Mouse (Mus musculus) lung, postnatal 14 days (tissue): ENCODE data around the gene Thoc3.
"Not testable (repeated sequence)": the region's sequence is repeated elsewhere in the genome, so short reads cannot be mapped to it uniquely, and the experiment has no call there.

ENCODE experiments used
- DNase-seq: peaks from one replicate; pipeline ENCODE4 v3.0.0; 2021

The Thoc3 gene

DNA sequence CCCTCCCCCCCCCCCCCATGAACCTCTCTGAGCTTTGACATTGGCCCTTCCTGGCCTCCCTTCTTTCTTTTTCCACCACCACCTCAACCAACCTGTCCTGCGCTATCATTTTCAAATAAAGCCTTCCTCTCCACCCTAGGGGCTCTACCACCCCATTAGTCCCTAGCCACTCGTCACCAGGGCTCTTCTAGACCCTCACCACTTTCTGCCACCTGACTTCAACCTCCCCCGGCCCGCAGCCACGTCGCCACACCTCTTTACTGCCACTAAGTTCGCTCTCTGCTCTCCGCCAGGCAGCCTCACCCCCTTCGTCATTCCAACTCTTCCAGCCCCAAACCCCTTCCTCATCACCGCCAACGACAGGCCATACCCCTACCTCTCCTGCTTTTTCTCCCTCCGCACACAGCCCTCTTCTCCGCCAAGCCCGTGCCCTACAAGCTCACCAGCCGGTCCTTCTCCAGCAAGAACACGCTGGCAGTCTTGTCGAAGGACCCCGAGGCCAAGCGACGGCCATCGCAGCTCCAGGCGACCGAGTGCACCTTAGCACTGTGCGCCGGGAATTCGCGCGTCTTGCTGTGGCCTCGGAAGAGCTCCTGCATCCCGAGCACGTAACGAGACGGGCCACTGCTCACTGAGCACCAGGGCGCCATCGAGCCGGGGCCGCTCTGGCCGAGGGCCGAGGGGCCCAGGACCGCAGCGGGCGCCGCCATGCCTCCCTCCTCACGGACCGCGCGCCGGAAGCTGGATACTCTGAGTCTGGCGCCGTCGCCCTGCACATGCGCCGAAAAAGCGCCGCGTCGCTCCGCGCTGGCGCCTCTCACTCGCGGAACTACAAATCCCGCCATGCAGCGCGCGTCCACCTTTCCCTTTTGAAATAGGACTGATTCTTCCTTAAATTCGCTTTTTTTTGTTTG, at the start of gene Thoc3:
Gene Thoc3 (minus strand): TSS at position 752 of the 914 bp plus-strand sequence.
- peak; percentile 89 for DNase-seq

- no peak for DNase-seq
Measured at GRCm38 (mm10) chr13:54505920-54506319, 37.3 kb upstream of the Thoc3 start.

GRCm38 (mm10) chr13:54504611-54505260, 36.1 kb upstream of the Thoc3 start:
- no peak for DNase-seq

DNA sequence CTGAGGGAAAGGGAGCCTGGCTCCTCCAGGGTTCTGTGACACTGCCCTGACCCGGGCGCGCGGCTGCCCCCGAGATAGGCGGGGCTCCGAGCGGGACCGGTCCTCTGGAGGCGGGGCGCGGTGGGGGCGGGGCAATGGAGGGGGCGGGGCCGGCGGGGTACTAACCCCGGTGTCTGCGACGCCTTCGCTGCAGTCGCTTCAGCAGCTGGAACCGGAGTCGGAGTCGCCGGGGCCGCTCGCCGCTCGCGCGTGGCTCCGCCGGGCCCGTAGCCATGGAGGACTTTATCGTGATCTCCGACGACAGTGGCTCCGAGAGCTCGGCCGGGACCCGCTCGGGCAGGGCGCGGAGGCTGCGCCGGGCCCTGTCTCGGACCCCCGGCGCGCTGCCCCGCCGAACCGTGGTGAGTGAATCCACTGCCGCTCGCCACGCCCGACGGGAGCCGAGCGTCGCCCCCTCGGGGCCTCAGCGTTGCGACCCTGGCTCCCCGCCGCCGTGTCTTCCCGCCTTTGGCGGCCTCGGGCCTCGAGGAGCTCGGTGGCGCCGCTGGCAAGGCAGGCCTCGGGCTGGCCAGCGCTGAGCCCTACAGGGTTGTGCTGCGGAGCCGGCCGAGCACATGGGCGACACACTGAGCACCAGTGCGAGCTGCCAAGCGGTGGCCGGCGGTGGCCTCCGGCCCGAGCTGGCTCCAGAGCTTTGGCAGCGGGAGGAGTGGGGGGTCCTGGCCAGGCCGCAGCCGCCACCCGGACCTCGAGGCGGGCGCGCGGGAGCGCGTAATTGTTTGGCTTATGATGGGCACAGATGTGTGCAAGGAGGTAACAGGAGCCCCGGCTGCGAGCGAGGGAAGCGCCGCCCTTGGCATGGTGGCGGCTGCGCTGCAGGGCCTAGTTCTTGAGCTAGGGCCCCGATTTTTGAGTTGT, 35.2 kb upstream of the Thoc3 start, which contains the start of gene Simc1:
Gene Simc1 (plus strand): TSS at position 176 of the 918 bp plus-strand sequence.
- peak; percentile 79 for DNase-seq

DNA sequence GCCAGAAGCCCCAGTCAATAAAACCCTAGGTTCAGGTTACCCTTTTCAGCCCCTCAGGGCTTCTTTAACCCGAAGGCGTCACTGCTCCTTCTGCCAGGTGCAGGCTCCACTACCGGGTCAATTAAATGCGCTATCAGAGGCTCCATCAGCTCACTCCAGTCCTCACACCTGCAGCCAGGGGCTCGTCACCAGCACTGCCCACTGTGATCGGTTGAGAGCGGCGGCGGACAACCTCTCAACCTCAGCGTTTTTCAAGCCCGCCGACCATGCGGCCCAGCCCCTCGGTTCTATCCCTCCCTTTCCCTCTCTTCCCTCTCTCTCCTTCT, 34.6 kb upstream of the Thoc3 start:
- no peak for DNase-seq

- DNase-seq, result no peak
Measured at GRCm38 (mm10) chr13:54501957-54502690, 33.5 kb upstream of the Thoc3 start.

- no peak for DNase-seq
Measured at GRCm38 (mm10) chr13:54501352-54501751, 32.7 kb upstream of the Thoc3 start.

DNA sequence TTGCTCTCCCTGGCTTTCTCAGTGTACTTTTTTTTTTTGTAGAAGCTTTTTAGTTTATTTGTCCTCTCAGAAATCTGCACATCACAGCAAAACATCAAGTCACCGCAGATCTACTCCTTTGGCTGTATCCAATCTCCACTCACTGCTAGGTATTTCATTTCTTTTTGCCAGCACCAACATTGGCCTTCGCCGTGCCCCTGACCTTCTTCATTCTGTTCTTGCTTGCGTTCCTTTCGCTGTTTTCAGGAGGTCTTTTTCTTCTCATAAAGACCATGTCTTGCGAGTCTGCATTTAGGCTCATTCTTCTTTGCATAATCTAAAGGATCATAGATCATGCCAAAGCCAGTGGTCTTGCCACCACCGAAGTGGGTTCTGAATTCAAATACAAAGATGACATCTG, 30.9 kb upstream of the Thoc3 start:
- DNase-seq, result not testable (repeated sequence)

- DNase-seq, result no peak
Measured at GRCm38 (mm10) chr13:54491381-54491780, 22.7 kb upstream of the Thoc3 start.

- DNase-seq, result no peak
Measured at GRCm38 (mm10) chr13:54490411-54490810, 21.8 kb upstream of the Thoc3 start.

DNA sequence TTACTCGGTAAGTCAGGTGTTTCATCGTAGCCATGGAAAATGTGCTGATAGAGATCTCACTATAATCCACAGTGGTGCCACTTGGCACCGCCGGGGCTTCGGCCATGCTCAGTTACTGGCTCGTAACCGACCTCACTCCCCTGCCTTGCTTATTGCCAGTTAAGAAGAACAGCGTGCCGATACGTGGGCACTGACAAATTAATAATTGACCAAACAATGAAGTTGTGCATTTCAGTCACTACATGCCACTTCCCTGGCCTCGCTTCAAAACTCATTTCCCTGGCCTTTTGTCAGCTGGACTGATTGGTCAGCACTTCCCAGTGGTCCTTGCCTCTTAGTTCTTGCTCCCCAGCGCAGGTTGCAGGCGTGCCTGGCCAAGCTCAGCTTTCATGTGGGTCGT, 12.8 kb upstream of the Thoc3 start:
- DNase-seq, result no peak

GRCm38 (mm10) chr13:54479286-54479685, 10.6 kb upstream of the Thoc3 start:
- peak; percentile 37 for DNase-seq

GRCm38 (mm10) chr13:54475702-54476101, 7.1 kb upstream of the Thoc3 start:
- DNase-seq, result no peak

GRCm38 (mm10) chr13:54474996-54475395, 6.3 kb upstream of the Thoc3 start:
- DNase-seq, result no peak

GRCm38 (mm10) chr13:54471967-54472366, 3.3 kb upstream of the Thoc3 start:
- no peak for DNase-seq

DNA sequence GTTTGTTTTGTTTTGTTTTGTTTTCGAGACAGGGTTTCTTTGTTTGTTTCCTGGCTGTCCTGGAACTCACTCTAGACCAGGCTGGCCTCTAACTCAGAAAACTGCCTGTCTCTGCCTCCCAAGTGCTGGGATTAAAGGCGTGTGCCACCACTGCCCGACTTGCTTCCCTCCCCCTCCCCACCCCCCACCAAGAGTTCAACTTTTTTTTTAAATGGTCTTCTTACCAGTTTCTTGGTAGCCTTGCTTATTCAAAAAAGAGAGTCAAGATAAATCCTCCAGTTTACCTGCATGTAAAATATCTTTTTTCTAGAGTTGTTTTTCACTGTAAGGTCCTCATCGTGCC, 334 bp upstream of the Thoc3 start:
- DNase-seq, result no peak

DNA sequence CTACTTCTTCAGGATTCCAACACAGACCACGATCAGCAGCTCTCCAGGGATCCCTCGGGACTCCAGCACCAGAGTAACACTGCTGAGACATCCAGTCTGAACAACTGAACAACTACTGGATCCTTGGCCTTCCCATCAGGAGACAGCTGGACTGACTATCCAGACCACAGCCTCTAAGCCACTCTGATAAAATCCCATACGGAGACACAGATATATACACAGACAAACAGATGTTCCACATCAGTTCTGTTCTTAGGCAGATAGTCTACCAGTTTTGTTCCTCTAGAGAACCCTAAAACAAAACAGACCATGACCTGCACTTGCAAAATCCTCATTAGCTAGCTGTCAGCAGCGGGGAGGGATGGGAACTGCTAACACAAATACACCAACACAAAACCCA, 9.4 kb downstream of the Thoc3 start:
- DNase-seq, result no peak

DNA sequence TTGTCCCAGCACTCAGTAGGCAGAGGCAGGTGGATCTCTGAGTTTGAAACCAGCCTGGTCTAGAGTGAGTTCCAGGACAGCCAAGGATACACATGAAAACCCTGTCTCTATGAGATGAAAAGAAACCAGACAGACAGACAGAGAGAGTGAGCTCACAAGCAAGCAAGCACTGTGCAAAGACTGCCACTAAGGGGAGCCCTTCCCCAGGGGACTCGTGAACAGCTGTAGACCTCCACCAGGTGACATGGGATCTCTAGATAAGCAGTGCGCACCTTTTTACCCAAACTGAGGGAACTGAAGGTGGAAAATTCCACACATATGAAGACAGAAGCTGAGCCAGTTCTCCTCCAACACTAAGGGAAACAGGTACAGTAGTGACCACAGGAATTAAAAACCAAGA, 11.6 kb downstream of the Thoc3 start:
- peak; percentile 10 for DNase-seq

GRCm38 (mm10) chr13:54447496-54448224, 21.0 kb downstream of the Thoc3 start:
- peak; percentile 14 for DNase-seq

- peak; percentile 86 for DNase-seq
Measured at GRCm38 (mm10) chr13:54446686-54447495, 21.8 kb downstream of the Thoc3 start.

DNA sequence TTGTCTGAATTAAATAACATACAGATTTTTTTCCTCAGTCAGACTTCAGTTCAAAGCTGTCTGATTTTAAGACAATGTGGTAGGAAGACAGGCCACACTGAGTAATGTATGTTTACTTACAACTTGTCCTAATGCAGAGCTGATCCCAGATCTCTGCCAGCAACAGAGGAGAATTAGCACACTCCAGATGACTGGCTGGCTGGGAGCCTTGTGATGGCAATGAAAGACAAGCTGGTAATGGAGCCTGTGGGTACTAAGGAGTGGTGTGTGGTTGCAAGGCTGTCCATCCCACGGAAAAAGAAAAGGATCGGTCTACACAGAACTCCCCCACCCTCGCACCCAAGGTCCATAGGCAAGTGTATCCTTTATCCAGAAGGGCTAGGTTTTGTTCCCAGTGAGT, 25.0 kb downstream of the Thoc3 start:
- DNase-seq, result no peak
